Mouse (Mus musculus) heart, postnatal 14 days (tissue): ENCODE measurements around the gene Gria3. TPM values are rescaled to one million over a fixed set of nuclear protein-coding genes. Genes with fewer than 3 reads are reported as not detected.
A peak's percentile ranks its signal among the peaks of the same experiment; 100 is the strongest.

Experiments used
- DNase-seq, 2 experiments: peaks; one replicate each; pipeline ENCODE4 v3.0.0; 2021 to 2022
- intact Hi-C: fragments of 180-260 bp; cut with DNase I; formaldehyde crosslinking; loops from one replicate; pipeline ENCODE4 v1.15.1; 2025
- long read RNA-seq, 2 experiments: library from polyadenylated mRNA; stranded (forward); transcript quantifications; one replicate each; pipeline ENCODE4 v2.0.0; 2021
- total RNA-seq, 2 experiments: library from RNA; stranded (reverse); gene quantifications; 2 replicates each; pipeline ENCODE4 v1.2.3; 2021

Gene Gria3
- 1 to 10 TPM; 2.0 to 2.2 TPM for total RNA-seq
- long read RNA-seq, experiment 1: 0 reads
- long read RNA-seq, experiment 2: 0 reads

- no peak for DNase-seq
- intact Hi-C loops: no loop called here
Measured at GRCm38 (mm10) chrX:41400058-41400904, at the start of gene Gria3. Gene Gria3, plus strand, starts transcription at chrX:41400854.

- intact Hi-C loops: no loop called here
Measured at GRCm38 (mm10) chrX:41387086-41387485, 13.6 kb upstream of the Gria3 start.

GRCm38 (mm10) chrX:41389079-41389478, 11.6 kb upstream of the Gria3 start:
- DNase-seq: no peak
- intact Hi-C loops: no loop called here

More at GRCm38 (mm10) chrX:41387086-41387485, 13.6 kb upstream of the Gria3 start:
- DNase-seq: no peak

- DNase-seq: no peak
- intact Hi-C loops: no loop called here
Measured at GRCm38 (mm10) chrX:41398482-41398881, 2.2 kb upstream of the Gria3 start.

- intact Hi-C loops: no loop called here
- DNase-seq: no peak
Measured at GRCm38 (mm10) chrX:41401186-41401585, 532 bp downstream of the Gria3 start.

GRCm38 (mm10) chrX:41401590-41402240, 1.1 kb downstream of the Gria3 start:
- peak; percentile 6 to 12 for DNase-seq
- intact Hi-C loops: no loop called here

GRCm38 (mm10) chrX:41402656-41403055, 2.0 kb downstream of the Gria3 start:
- intact Hi-C loops: no loop called here
- DNase-seq: no peak

GRCm38 (mm10) chrX:41406288-41406687, 5.6 kb downstream of the Gria3 start:
- intact Hi-C loops: no loop called here
- DNase-seq: no peak

- DNase-seq: no peak
- intact Hi-C loops: no loop called here
Measured at GRCm38 (mm10) chrX:41409791-41410190, 9.1 kb downstream of the Gria3 start.

GRCm38 (mm10) chrX:41425651-41426050, 25.0 kb downstream of the Gria3 start:
- no peak for DNase-seq

GRCm38 (mm10) chrX:41428011-41428410, 27.4 kb downstream of the Gria3 start:
- intact Hi-C loops: no loop called here
- DNase-seq: no peak

More at GRCm38 (mm10) chrX:41425651-41426050, 25.0 kb downstream of the Gria3 start:
- intact Hi-C loops: no loop called here

- intact Hi-C loops: no loop called here
- DNase-seq: no peak
Measured at GRCm38 (mm10) chrX:41435541-41435940, 34.9 kb downstream of the Gria3 start.

- DNase-seq: peak in 1 of 2 experiments; percentile 6
- intact Hi-C loops: no loop called here
Measured at GRCm38 (mm10) chrX:41438841-41439240, 38.2 kb downstream of the Gria3 start.

- intact Hi-C loops: no loop called here
- no peak for DNase-seq
Measured at GRCm38 (mm10) chrX:41448876-41449275, 48.2 kb downstream of the Gria3 start.

- intact Hi-C loops: no loop called here
- no peak for DNase-seq
Measured at GRCm38 (mm10) chrX:41477486-41477885, 76.8 kb downstream of the Gria3 start.

GRCm38 (mm10) chrX:41496528-41496927, 95.9 kb downstream of the Gria3 start:
- intact Hi-C loops: no loop called here
- no peak for DNase-seq

- DNase-seq: no peak
- intact Hi-C loops: no loop called here
Measured at GRCm38 (mm10) chrX:41505371-41505770, 104.7 kb downstream of the Gria3 start.

- intact Hi-C loops: no loop called here
- DNase-seq: no peak
Measured at GRCm38 (mm10) chrX:41507959-41508358, 107.3 kb downstream of the Gria3 start.

GRCm38 (mm10) chrX:41514982-41515381, 114.3 kb downstream of the Gria3 start:
- DNase-seq: no peak
- intact Hi-C loops: no loop called here

GRCm38 (mm10) chrX:41532511-41532910, 131.9 kb downstream of the Gria3 start:
- intact Hi-C loops: no loop called here
- no peak for DNase-seq

GRCm38 (mm10) chrX:41535886-41536285, 135.2 kb downstream of the Gria3 start:
- intact Hi-C loops: no loop called here

More at GRCm38 (mm10) chrX:41535886-41536285, 135.2 kb downstream of the Gria3 start:
- no peak for DNase-seq
